Mouse (Mus musculus) frontal cortex, adult (tissue): ENCODE results near the gene Pabpc4.
"Not testable (repeated sequence)": the region's sequence is repeated elsewhere in the genome, so short reads cannot be mapped to it uniquely, and the experiment has no call there.

ENCODE experiments used
- ATAC-seq: cut with Nextera tagmentation; 2 replicates; pipeline ENCODE4 v1.9.2; 2017; ENCODE audit warnings: mild to moderate bottlenecking, moderate library complexity, mixed read lengths; ENCODE audit not compliant: low TSS enrichment

Gene Pabpc4

GRCm38 (mm10) chr4:123297195-123297960 lies 35.2 kb downstream of the Pabpc4 start:
- ATAC-seq, result no peak

DNA sequence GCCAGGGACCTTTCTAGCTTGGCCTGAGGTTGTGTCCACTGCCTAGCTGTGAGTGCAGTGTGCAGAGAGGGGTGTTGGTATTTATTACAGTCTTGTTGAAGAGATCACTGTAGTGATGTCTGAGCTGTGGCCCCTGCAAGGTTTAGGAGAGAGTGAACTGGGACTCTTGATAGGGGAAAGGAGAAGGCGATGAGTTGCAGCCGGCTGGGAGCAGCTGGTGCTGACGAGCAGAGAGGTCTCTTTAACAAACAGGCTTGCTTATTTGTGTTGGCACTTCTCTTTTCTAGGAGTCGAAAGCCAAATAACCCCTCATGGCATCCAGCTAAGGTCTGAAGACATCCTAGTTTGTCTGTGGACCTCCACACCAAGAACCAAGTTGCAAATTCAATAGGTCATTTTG lies 36.1 kb downstream of the Pabpc4 start:
- ATAC-seq, result no peak

GRCm38 (mm10) chr4:123298980-123299670 lies 37.0 kb downstream of the Pabpc4 start:
- no peak for ATAC-seq

GRCm38 (mm10) chr4:123305789-123306188 lies 43.6 kb downstream of the Pabpc4 start:
- peak; percentile 49; the same call in 1 of the 2 replicates for ATAC-seq

GRCm38 (mm10) chr4:123306999-123307398 lies 44.8 kb downstream of the Pabpc4 start:
- peak; percentile 58; the same call in 1 of the 2 replicates for ATAC-seq

GRCm38 (mm10) chr4:123308292-123308691 lies 46.1 kb downstream of the Pabpc4 start:
- no peak for ATAC-seq

- ATAC-seq, result no peak
These were observed 49.7 kb downstream of the Pabpc4 start for GRCm38 (mm10) chr4:123311845-123312244.

- no peak for ATAC-seq
These were observed 50.9 kb downstream of the Pabpc4 start for GRCm38 (mm10) chr4:123313010-123313409.

GRCm38 (mm10) chr4:123314497-123314896 lies 52.3 kb downstream of the Pabpc4 start:
- no peak for ATAC-seq

DNA sequence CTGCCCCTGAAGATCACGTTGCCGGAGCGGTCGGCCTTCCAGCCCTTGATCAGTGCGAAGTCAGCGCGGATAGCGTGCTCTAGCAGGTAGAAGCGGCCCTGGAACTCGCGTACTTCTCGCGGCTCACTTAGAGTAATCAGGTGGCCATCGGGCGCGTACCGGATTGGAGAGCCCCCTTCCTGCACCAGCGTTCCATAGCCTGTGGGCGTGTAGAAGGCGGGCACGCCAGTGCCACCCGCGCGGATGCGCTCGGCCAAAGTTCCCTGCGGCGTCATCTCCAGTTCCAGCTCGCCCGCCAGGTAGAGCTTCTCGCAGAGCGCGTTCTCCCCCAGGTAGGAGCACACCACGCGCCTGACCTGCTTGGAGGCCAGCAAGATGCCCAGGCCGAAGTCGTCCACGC lies 60.8 kb downstream of the Pabpc4 start:
- ATAC-seq, result peak; percentile 34

- 0 out of 2 replicates have a peak, but pooled peaks have one; percentile 13 for ATAC-seq
These were observed 61.4 kb downstream of the Pabpc4 start, which contains the start of gene Oxct2a for GRCm38 (mm10) chr4:123323534-123323933. Oxct2a (minus strand) TSS chr4:123323634.

- no peak for ATAC-seq
These were observed 63.9 kb downstream of the Pabpc4 start for GRCm38 (mm10) chr4:123326087-123326486.

DNA sequence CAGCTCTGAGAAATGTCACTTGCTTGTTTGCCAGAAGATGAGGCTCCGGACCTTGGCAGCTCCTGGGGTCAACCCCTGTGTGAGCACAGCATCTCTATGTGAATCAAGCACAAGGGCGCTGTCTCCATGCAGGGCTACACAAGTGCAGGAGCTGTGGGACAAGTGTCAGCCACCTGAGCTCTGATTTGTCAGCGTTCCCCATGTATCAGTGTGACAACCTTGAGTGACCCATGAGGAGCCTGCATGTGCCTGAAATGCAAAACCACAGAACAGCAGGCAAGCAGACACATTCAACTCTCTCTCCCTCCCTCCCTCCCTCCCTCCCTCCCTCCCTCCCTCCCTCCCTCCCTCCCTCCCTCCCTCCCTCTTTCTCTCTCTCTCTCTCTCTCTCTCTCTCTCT lies 65.5 kb downstream of the Pabpc4 start:
- ATAC-seq, result no peak

GRCm38 (mm10) chr4:123328946-123329345 lies 66.8 kb downstream of the Pabpc4 start:
- no peak for ATAC-seq

GRCm38 (mm10) chr4:123331326-123331725 lies 69.2 kb downstream of the Pabpc4 start:
- no peak for ATAC-seq

GRCm38 (mm10) chr4:123331961-123332360 lies 69.8 kb downstream of the Pabpc4 start:
- ATAC-seq, result not testable (repeated sequence)

DNA sequence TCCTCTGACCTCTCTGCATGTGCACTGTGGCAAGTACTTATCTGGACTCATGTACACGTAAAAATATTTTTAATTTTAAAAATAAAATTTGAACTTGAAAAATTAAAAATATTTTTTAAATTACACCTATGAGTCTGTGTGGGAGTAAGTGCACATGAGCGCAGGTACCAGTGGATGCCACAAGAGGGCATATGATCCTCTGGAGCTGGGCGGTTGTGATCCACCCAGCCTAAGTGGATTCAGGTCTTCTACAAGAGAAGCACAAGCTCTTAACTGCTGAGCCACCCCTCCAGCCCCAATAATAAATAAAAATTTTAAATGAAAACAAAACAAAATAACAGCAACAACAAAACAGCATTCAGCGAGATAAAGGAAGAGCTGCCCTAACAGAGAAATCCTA lies 71.0 kb downstream of the Pabpc4 start:
- ATAC-seq, result no peak

DNA sequence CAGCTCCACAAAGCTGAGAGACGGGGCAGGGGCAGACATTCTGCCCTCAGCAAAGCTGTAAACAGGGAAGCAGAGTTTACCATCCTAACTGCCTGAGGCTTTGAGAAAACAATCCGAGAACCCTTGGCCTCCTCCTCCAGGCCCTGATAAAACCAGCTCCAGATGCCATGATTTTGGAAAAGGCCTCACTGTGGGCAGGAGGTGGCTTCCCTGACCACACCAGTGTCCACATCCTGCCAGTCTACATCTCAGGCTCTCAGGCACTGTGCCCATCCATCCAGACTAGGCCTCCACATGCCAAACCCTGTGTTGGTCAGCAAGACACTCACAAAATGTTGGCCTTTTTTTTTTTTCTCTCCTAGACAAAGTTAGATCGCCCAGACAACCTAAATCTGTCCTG lies 72.0 kb downstream of the Pabpc4 start:
- no peak for ATAC-seq

- peak; percentile 80; the same call in 1 of the 2 replicates for ATAC-seq
These were observed 73.1 kb downstream of the Pabpc4 start for GRCm38 (mm10) chr4:123335244-123335643.

- ATAC-seq, result peak; percentile 53; the same call in 1 of the 2 replicates
These were observed 73.8 kb downstream of the Pabpc4 start for GRCm38 (mm10) chr4:123335796-123336585.

DNA sequence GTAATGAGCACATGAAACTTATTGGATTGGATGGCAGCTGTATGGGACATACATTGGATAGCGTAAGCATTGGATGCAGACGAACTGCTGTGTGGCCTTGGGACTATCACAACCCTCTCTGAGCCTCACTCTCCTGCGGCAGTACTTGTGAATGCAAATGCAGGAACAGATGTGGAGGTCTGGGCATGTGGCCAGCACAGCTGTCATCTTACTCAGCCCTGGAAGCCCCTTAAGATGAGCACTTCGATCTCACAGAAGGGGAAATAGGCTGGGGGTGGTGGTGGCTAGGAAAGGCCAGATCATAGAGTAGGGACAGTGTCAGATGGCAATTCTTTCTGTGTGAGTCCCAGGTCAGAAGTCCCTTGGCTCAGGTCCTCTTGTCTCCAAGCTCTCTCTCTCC lies 75.5 kb downstream of the Pabpc4 start:
- no peak for ATAC-seq

DNA sequence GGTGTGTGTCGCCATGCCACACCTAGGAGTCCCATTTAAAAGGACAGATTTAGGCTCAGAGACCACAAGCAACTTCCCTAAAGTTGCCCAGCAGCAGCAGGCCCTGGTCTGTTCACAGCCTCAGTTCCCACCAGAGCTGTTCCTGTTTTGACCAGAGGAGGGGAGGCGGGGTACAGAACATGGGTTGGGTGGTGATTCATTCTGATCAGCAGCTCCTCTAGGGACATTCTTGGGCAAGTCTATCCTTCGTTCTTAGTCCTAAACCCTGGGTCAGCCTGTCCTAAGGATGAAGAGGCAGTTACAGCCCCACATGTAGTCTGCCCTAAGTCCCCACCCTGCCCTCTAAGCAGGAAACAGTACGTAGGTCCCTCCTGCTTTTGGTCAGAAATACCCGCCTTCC lies 78.1 kb downstream of the Pabpc4 start:
- no peak for ATAC-seq
